Mouse (Mus musculus): ENCODE measurements around the gene Gzme.
"Not testable (repeated sequence)": the region's sequence is repeated elsewhere in the genome, so short reads cannot be mapped to it uniquely, and the experiment has no call there.

The Gzme gene

GRCm38 (mm10) chr14:56120525-56120924, at the start of gene Gzme:
TSS of gene Gzme (minus strand) at chr14:56120625.
- DNase-seq (ENCODE audit: low read depth, low spot score) = no peak

GRCm38 (mm10) chr14:56168009-56168408, 47.6 kb upstream of the Gzme start:
- peak; percentile 79 for DNase-seq (ENCODE audit: low read depth, low spot score)

DNA sequence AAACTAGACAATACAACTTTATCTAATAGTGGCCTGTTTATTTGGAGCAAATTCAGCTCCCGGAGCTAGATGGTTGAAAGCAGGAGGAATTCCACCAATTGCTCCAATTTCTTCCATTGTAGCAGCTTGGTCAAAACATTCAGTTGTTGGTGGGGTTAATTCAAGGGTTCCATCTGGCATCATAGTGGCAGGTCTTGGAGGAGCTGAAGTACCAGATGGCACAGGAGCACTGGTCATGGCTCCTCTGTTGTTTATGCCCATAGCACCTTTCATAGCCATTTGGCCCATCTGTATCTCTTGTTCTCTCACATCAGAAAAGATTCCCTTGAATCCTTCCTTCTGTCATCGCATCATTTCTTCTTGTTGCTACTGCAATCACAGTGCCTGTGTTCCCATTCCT, 41.7 kb upstream of the Gzme start:
- peak; percentile 96 for DNase-seq (ENCODE audit: low read depth, low spot score)

- DNase-seq (ENCODE audit: low read depth, low spot score) = not testable (repeated sequence)
These were observed 39.1 kb upstream of the Gzme start, which contains the start of gene Gzmg for GRCm38 (mm10) chr14:56159479-56159878. TSS of gene Gzmg (minus strand) at chr14:56159579.

DNA sequence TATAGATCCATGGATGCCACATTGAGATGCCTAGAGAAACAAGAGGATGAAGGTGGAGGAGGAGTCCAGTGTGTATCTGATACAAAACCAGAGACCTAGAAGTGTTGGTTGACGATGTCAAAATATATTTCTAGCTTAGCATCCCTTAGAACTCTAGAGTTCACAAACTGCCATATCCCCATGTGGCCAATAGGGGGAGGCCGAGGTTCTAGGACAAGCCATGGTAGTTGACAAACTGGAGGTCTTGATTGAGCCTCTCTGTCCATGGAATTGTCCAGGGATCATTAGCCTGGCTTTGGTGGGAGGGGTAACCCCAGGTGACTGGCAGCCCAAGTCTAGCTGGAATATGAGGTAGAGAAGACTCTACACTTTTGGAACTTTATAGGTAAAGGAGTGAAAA, 34.9 kb upstream of the Gzme start:
- DNase-seq (ENCODE audit: low read depth, low spot score) = no peak

- peak; percentile 54 for DNase-seq (ENCODE audit: low read depth, low spot score)
These were observed 13.2 kb upstream of the Gzme start for GRCm38 (mm10) chr14:56133675-56134074.

DNA sequence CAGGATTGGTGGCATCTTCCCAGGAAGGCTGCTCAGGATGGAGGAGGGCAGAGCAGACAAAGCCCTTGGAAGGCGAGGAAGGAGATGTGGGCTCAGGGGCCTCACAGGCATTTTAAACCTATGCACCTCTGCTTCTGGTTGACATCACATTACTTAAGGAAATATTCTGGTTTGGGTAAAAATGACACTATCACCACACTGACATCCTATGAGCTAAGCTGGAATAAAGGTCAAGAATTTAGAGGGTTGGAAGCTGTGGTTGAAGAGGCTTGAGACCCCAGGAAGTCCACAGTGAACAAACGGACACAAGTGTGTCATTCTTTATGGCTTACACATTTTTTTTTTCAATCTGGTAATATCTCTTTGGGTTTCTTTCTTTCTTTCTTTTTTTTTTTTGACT, 12.1 kb upstream of the Gzme start, which contains the start of gene Gzmd:
Gzmd (minus strand) TSS at position 101 of the 400 bp plus-strand sequence.
- DNase-seq (ENCODE audit: low read depth, low spot score) = not testable (repeated sequence)

DNA sequence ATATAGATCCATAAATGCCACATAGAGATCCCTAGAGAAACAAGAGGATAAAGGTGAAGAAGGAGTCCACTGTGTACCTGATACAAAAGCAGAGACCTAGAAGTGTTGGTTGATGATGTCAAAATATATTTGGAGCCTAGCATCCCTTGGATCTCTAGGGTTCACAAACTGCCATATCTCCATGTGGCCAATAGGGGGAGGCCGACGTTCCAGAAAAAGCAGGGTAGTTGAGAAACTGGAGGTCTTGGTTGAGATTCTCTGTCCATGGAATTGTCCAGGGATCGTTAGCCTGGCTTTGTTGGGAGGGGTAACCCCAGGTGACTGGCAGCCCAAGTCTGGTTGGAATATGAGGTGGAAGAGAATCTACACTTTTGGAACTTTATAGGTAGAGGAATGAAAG, 7.9 kb upstream of the Gzme start:
- no peak for DNase-seq (ENCODE audit: low read depth, low spot score)

DNA sequence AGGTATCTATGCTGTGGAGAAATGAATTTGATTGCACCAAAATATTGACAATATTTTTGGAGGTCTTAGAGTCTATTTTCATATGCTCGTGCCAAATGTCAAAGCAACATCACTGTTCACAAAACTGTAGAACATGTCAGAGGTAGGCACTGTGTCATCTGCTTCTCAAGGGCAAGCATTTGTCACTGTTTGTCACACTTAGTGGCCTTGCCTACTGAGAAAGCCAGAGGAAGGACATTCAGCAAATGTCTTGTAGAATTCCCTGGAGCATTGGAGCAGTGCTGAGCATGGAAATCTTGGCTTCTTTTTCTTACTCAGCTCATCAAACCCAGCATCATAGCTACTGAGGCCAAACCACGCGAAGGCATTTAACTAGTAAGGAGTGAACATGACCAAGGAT, 3.1 kb upstream of the Gzme start:
- DNase-seq (ENCODE audit: low read depth, low spot score) = no peak

DNA sequence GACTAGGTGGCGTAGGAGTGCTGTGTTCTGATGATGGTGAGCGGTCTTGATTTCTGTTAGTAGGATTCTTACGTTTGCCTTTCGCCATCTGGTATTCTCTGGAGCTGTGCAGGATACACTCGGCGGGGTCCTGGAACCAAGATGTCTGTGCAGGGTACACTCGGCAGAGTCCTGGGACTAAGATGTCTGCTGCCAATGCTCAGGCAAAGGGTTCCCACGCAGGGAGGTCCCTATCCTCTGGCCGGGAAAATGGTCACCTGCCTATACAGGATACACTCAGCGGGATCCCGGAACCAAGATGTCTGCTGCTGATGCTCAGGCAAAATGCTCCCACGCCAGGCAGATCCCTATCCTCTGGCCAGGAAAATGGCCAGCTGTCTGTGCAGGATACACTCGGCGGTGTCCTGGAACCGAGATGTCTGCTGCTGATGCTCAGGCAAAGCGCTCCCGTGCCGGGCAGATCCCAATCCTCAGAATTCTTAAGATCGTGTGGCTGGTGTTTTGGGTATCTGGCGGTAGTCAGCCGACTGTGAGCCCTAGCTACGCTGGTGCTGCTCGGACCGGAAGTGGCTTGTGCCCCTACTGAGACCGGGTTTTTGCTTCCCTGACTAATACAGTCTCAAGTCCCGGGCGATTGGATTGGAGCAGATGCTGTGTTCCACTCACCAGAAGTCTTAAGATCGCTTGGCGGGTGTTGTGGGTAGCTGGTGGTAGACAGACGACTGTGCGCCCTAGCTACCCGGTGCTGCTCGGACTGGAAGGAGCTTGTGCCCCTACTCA, 4.7 kb downstream of the Gzme start:
- DNase-seq (ENCODE audit: low read depth, low spot score) = not testable (repeated sequence)

DNA sequence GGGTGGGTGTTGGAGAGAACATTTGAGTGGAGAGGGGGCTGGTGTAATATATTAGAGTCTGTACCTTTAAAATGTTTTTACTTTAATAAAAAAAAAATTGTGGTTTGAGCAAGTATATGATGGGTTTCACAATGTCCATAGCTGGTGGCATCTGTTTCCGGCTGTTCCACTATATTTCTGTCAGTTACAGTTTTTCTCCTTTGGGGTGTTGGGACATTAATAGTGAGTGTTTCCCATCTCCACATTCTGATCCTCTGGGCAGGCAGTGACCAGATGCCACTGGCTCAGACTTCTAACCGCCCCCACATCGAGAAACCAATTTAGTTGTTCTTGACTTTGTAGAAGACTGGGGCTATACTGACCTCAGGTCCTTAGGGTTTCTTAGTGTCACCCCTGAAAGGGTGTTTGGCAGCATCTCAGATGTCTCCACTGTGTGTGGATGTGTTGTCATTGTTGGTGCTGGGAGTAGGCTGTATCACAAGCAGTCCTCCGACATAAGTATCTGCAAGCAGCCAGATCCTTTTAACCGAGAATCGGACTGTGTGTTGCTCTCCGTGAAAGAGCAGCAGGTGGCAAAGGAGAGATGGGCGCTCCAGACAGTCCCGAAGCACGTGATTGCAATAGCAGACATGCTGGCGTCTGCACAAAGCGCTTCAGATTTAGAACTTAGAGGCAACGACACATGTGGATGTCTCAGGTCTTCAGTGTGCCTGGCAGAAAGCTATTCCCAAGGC, 14.8 kb downstream of the Gzme start:
- no peak for DNase-seq (ENCODE audit: low read depth, low spot score)

DNA sequence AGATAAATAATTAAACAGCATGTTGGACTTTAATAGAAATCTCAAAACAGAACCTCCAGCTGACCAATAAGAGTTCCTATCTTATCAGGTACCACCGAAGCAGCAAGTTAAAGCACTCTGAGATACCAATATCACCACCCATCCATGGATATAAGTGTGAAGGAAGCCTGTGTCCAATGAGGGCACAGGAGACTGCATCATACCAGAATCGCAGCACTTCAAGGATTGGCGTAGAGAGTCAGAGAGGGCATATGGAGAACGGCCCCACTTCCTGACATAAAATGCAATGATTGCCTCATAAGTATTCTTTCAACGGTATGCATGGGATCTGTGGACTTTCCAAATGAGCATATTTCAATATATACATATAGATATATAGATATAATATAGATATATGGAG, 15.4 kb downstream of the Gzme start:
- DNase-seq (ENCODE audit: low read depth, low spot score) = no peak

- DNase-seq (ENCODE audit: low read depth, low spot score) = no peak
These were observed 17.0 kb downstream of the Gzme start for GRCm38 (mm10) chr14:56103452-56103851.

GRCm38 (mm10) chr14:56102386-56102785, 18.0 kb downstream of the Gzme start, which contains the start of gene Ctsg:
TSS of gene Ctsg (minus strand) at chr14:56102574.
- DNase-seq (ENCODE audit: low read depth, low spot score) = no peak

DNA sequence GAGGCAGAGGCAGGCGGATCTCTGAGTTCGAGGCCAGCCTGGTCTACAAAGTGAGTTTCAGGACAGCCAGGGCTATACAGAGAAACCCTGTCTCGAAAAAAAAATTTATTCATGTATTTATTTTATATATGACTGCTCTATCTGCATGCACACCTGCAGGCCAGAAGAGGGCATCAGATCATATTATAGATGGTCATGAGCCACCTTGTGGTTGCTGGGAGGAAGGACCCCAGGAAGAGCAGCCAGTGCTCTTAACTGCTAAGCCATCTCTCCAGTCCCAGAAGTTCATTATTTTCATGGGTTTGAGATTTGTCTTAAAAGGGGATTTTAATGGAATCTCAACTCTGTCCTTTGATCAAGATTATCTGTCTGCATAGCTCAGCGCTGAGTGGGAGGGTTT, 21.5 kb downstream of the Gzme start:
- DNase-seq (ENCODE audit: low read depth, low spot score) = peak; percentile 12

DNA sequence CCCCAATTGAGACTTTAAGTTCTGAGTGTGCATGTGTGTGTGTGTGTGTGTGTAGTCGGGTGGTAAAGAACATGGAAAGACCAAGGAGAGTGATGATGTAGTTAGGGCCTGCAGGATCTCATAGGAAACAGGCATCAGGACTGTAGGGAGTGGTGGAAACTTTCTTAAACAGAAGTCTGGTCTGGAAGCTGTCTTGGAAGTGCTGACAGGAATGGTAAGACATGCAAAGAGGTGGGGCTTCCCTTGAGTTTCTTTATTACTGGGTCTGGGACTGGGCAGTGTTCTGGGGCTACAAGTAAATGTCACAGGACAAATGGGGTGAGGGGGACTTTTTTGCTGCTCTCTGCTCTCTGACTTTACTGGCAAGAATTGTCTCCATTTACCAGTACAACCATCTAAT, 22.8 kb downstream of the Gzme start:
- DNase-seq (ENCODE audit: low read depth, low spot score) = no peak

DNA sequence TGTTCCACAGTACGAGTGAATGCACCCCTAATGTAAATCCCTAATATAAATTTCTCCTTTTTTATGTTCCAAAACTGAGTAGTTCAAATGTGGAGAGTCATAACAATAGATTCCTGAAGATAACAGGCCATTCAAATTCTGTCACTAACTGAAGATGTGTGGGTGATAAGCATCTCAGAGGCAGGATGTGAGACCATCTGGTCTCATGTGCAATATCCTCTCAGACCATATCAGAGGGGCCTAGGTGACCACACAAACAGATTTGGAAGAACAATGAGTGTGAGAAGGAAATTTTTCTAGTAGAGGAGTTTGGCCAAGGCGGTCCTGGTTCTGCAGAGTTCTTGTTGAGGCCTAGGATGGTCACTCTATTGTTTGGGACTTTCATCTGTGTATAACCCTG, 27.1 kb downstream of the Gzme start:
- DNase-seq (ENCODE audit: low read depth, low spot score) = no peak

DNA sequence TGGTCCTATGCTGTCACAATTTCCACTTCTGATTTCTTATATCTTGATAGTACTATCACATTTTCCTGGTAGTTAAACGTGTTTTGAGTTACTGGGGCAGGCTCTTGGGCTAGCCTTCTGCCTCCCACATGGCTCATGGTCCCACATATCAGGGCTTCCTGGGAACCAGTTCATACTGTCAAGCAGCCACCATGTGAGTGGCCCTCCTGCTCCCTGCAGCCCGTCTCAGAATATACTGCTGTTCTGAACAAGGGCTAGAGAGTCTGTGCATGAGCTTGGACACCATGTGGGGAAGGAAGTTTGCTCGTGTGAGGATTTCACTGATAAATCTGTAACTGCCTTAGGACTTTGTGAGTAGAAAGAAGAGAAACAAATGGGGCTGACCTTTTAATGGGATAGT, 33.7 kb downstream of the Gzme start:
- DNase-seq (ENCODE audit: low read depth, low spot score) = no peak

DNA sequence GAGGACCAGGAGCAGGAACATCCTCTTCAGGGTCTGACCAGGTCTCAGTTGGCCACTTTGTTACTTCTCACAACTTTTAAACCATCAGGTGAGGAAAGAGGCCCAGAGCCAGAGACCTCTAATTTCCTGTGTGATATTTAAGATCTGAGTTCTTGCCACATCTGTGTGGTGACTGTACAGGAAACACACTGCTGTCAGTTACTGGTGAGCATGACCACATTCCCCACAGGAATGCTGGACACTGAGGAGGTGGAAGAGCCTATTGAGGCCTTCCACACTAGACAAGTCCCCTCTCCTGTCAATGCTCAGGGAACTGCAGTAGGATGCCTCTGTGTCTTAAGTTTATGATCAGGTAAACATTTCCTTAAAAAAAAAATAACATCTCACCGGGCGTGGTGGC, 35.3 kb downstream of the Gzme start, which contains the start of gene Mcpt8:
Mcpt8 (minus strand) TSS at position 107 of the 400 bp plus-strand sequence.
- DNase-seq (ENCODE audit: low read depth, low spot score) = no peak

DNA sequence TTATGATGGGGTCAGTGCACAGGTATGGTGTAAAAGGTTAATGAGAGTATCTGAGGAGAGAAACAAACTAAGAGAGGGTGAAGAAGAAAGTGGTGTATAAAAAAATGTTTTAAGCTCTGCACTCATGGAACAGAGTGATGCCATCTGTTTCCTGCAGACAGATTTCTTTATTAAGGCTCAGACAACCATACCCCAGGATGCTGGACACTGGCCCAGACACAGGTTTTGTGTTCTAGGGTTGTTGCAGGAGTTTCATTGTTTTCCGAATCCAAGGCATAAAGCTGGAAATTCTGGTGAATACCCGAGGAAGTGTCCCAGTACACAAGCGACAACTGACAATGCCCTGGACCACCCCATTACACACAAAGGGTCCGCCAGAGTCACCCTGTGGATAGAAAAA, 38.4 kb downstream of the Gzme start:
- peak; percentile 76 for DNase-seq (ENCODE audit: low read depth, low spot score)

All from brain, adult 2 months (tissue).